Mouse (Mus musculus) heart, embryonic 14.5 days (tissue): ENCODE measurements around the gene Cphx2. TPM values are rescaled to one million over a fixed set of nuclear protein-coding genes. Genes with fewer than 3 reads are reported as not detected.
"Not testable (repeated sequence)": the region's sequence is repeated elsewhere in the genome, so short reads cannot be mapped to it uniquely, and the experiment has no call there.

Source experiments
- ATAC-seq: fragments of 200-750 bp; cut with Nextera tagmentation; 2 replicates; pipeline ENCODE4 v1.8.0; 2017; ENCODE audit warnings: low read depth, moderate TSS enrichment; ENCODE audit not compliant: insufficient number of reproducible peaks, insufficient read depth, low FRiP score
- H3K27ac ChIP-seq, 2 experiments: fragments of 200-500 bp in 1 of 2; fragments of 300-500 bp in 1 of 2; sonication (generic) in 1 of 2; replicated peaks in 1 of 2; 2 replicates each; pipeline ENCODE4 v1.5.1; 2012 to 2014; ENCODE audit warnings: low read depth in 2 of 2, low read length in 2 of 2, control low read depth in 1 of 2, mild to moderate bottlenecking in 1 of 2, mixed read lengths in 1 of 2; ENCODE audit not compliant: control insufficient read depth in 1 of 2, insufficient read depth in 1 of 2
- H3K27me3 ChIP-seq: fragments of 300-500 bp; sonication (generic); 2 replicates; pipeline ENCODE4 v1.6.1; 2014; ENCODE audit warnings: mild to moderate bottlenecking, low read length, control low read depth; ENCODE audit not compliant: control insufficient read depth, insufficient read depth
- H3K36me3 ChIP-seq: fragments of 300-500 bp; sonication (generic); 2 replicates; pipeline ENCODE4 v1.6.1; 2014; ENCODE audit warnings: mild to moderate bottlenecking, control low read depth, low read length, mixed read lengths; ENCODE audit not compliant: control insufficient read depth, insufficient read depth
- H3K4me1 ChIP-seq, 2 experiments: fragments of 200-500 bp in 1 of 2; fragments of 300-500 bp in 1 of 2; sonication (generic) in 1 of 2; 2 replicates each; pipeline ENCODE4 v1.6.1; 2012 to 2014; ENCODE audit warnings: low read length in 2 of 2, control low read depth in 1 of 2, mixed read lengths in 1 of 2; ENCODE audit not compliant: control insufficient read depth in 2 of 2, insufficient read depth in 2 of 2
- H3K4me2 ChIP-seq: fragments of 300-500 bp; sonication (generic); 2 replicates; pipeline ENCODE4 v1.6.1; 2014; ENCODE audit warnings: mild to moderate bottlenecking, low read length
- H3K4me3 ChIP-seq, 2 experiments: fragments of 200-500 bp in 1 of 2; fragments of 300-500 bp in 1 of 2; sonication (generic) in 1 of 2; 2 replicates each; pipeline ENCODE4 v1.5.1; 2012 to 2014; ENCODE audit warnings: low read length in 2 of 2, mild to moderate bottlenecking in 2 of 2, control low read depth in 1 of 2, low read depth in 1 of 2, moderate library complexity in 1 of 2; ENCODE audit not compliant: control insufficient read depth in 1 of 2, insufficient read depth in 1 of 2
- H3K9ac ChIP-seq: fragments of 300-500 bp; sonication (generic); 2 replicates; pipeline ENCODE4 v1.6.1; 2014; ENCODE audit warnings: mild to moderate bottlenecking, low read length
- H3K9me3 ChIP-seq: fragments of 300-500 bp; sonication (generic); 2 replicates; pipeline ENCODE4 v1.6.1; 2016; ENCODE audit warnings: low read length, control low read depth; ENCODE audit not compliant: control insufficient read depth
- WGBS: fragments of 180-500 bp; shearing (Covaris S2); extraction: QIAGEN DNeasy Blood & Tissue Kit; methylation state at CpG from one replicate; pipeline ENCODE4 v1.1.7; 2014; 5-methylcytosine and 5-hydroxymethylcytosine counted together
- polyA plus RNA-seq: library from polyadenylated mRNA; unstranded; fragments of >200 nt; fragmentation: Nextera tagmentation; extraction: Ambion mirVana; gene quantifications from 2 replicates; pipeline ENCODE4 v1.2.1, GENCODE M21; 2014

The Cphx2 gene
- polyA plus RNA-seq: not detected in 2 replicates

DNA sequence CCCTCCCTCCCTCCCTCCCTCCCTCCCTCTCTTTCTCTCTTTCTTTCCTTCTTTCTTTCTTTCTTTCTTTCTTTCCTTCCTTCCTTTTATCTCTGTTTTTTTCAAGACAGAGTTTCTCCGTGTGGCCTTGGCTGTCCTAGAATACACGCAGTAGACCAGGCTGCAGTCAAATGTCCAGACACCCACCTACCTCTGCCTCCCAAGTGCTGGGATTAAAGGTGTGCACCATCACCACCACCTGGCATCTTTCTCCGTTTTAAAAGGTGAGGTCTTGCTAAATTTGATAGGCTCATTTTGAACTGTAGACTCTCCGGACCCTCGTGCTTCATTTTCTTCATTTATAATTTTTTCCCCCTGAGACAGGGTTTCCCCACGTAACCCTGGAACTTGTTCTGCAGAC lies at the start of gene Cphx2:
TSS of gene Cphx2 (plus strand) at position 301 of the 400 bp plus-strand sequence.
- not testable (repeated sequence) for ATAC-seq, H3K4me2 ChIP-seq, H3K9me3 ChIP-seq, H3K4me1 ChIP-seq, H3K27ac ChIP-seq, H3K4me3 ChIP-seq, H3K27me3 ChIP-seq, H3K9ac ChIP-seq, H3K36me3 ChIP-seq
- no CpG with 5 or more reads among the region's 6 CpGs for WGBS

DNA sequence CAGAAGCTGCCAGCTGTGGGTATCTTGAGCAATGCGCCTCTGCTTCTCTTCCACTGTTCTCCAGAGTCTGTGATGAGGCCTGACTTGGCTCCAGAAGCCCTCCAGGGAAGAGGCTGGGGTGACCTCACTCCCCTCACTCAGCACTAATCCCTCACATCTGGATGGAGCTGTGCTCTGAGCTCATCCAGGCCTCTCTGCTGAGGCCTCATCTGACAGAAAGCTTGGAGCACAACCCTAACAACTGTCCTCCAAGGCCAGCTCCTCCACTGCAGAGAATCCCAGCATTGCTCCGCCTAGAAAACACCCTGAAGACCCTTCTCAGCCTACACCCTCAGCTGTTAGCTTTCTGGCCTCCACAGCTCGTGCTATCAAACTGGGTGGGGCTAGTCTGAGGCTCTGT lies 47.0 kb upstream of the Cphx2 start:
- ATAC-seq, H3K9me3 ChIP-seq, H3K4me3 ChIP-seq, H3K27ac ChIP-seq, H3K4me2 ChIP-seq, H3K4me1 ChIP-seq, H3K27me3 ChIP-seq, H3K36me3 ChIP-seq, H3K9ac ChIP-seq: not testable (repeated sequence)
- no CpG with 5 or more reads among the region's 3 CpGs for WGBS

DNA sequence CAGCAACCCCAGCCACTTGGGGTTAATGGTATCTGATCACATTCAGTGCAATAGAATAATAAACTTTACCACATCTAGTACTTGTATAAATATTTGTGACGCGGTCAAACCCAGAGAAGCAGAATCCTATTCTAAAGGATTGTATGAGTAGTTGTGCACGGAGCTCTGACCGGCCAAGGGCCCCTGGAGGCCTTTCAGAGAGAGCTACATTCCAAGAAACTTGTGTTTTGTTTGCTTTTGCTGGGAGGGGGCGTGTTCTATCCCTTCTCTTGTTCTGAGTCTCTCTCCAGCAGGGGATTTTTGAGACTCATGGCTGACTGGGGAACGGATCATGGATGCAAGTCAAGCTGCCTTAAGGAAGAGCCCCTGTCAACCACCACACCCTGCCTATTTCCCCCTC lies 45.9 kb upstream of the Cphx2 start:
- not testable (repeated sequence) for H3K9me3 ChIP-seq, H3K9ac ChIP-seq, H3K27ac ChIP-seq, H3K36me3 ChIP-seq, H3K27me3 ChIP-seq, H3K4me2 ChIP-seq, H3K4me3 ChIP-seq, H3K4me1 ChIP-seq, ATAC-seq
- no CpG with 5 or more reads among the region's 6 CpGs for WGBS

DNA sequence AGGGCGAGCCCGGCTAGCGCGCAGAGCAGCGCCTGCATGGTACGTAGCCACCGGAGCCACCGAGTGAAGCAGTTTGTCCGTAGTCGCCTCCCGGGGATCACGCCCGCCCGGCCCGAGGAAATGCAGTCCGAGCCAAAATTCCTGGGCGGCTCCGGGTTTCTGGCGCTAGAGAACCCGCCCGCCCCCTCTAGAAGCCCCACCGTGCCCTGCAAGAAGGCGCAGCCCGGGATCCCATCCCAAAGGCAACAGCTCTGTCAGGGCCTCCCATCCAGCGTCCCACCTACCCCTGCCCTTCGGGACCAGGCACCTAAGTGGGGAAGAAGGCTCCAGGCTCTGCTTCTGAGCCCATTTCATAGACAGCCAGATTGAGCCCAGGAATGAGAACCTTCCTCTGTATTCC lies 38.7 kb upstream of the Cphx2 start, which contains the start of gene Gm9780:
TSS of gene Gm9780 (minus strand) at position 101 of the 400 bp plus-strand sequence.
- H3K4me2 ChIP-seq, H3K9ac ChIP-seq, H3K4me1 ChIP-seq, H3K9me3 ChIP-seq, H3K27ac ChIP-seq, H3K36me3 ChIP-seq, ATAC-seq, H3K4me3 ChIP-seq, H3K27me3 ChIP-seq: not testable (repeated sequence)
- no CpG with 5 or more reads among the region's 26 CpGs for WGBS

DNA sequence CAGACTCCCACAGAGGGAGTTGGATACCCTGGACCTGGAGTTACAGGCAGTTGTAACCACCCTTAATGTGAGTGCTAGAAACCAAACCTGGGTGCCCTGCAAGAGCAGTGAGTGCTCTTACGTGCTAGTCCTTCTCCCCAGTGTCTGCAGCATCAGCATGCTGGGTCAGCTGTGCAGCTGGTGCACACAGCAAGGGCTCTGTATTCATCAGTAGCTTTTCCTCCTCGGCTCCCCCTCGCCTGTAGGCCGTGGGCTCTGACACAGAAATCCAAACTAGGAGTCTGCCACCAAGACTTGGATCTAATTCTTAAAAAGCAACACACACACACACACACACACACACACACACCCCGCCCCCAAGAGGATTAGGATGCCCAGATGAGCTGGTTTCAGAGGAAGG lies 36.3 kb upstream of the Cphx2 start:
- no CpG with 5 or more reads among the region's 5 CpGs for whole genome bisulfite sequencing
- not testable (repeated sequence) for H3K27ac ChIP-seq, H3K4me3 ChIP-seq, H3K4me2 ChIP-seq, H3K27me3 ChIP-seq, H3K36me3 ChIP-seq, ATAC-seq, H3K9me3 ChIP-seq, H3K4me1 ChIP-seq, H3K9ac ChIP-seq

DNA sequence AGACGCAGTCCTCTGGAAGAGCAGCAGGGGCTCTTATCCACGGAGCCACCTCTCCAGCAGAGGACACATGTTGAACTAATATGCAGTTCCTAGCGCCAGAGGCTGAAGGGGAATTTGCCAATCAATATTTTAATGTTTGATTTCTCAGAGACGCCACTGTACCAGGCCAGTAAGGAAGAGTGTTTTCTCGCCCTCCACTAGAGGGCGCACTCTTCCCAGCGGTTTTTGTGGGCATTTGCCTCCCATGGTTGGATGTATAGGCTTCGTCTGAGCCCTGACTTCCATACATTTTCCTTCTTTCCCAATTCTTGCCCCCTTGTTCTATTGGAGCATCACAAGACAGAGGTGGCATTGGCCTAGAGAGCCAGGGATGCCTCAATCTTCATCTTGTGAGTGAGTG lies 34.3 kb upstream of the Cphx2 start:
- not testable (repeated sequence) for H3K27ac ChIP-seq, H3K4me1 ChIP-seq, H3K27me3 ChIP-seq, H3K4me2 ChIP-seq, H3K4me3 ChIP-seq, H3K9me3 ChIP-seq, H3K36me3 ChIP-seq, ATAC-seq, H3K9ac ChIP-seq
- no CpG with 5 or more reads among the region's 8 CpGs for WGBS

DNA sequence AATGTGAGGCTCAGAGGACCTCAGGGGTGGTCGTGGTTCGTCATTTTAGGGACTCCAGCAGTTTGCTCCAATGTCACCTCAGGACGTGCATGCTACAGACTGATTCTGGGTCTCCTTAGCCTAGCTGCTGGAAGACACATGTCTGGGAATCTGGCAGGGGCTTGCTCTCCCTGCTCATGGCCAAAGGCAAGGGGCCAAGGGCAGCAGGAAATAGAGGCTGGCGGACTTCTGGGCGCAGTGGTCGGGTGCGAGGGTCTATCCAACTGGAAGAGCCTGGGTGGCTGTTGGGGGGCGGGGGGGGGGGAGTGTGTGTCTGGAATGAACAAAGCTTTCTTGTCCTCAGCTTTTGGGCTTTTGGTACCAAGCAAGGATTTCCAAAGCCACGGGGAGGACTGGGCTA lies 32.5 kb upstream of the Cphx2 start:
- ATAC-seq, H3K4me3 ChIP-seq, H3K9me3 ChIP-seq, H3K36me3 ChIP-seq, H3K27ac ChIP-seq, H3K27me3 ChIP-seq, H3K9ac ChIP-seq, H3K4me1 ChIP-seq, H3K4me2 ChIP-seq: not testable (repeated sequence)
- no CpG with 5 or more reads among the region's 9 CpGs for WGBS

DNA sequence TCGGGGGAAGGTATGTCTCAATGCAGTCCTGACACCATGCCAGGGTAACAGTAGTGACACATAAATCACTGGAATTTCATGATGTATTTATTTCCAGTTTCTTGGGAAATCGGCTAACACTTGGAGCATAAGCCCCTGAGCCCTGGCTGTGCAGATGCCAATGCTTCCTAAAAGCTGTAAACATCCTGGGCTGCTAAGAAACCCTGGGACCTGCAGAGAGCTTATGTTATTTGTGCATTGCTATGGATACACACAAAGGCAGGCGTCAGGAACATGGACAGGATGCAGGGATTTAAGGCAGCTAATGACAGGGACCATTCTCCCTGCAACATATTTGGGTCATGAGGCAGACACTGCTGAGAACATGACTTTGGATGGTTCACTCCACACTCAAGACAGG lies 23.1 kb upstream of the Cphx2 start:
- not testable (repeated sequence) for ATAC-seq, H3K27me3 ChIP-seq, H3K36me3 ChIP-seq, H3K4me1 ChIP-seq, H3K4me3 ChIP-seq, H3K9ac ChIP-seq, H3K9me3 ChIP-seq, H3K4me2 ChIP-seq, H3K27ac ChIP-seq
- no CpG with 5 or more reads among the region's 3 CpGs for WGBS
